Comparison of ENCODE assay signal across 23 mouse cellular contexts in genomic region chr1:22862985-22863384, GRCm38 (mm10). TPM values are rescaled to one million over a fixed set of nuclear protein-coding genes. Genes with fewer than 3 reads are reported as not detected.
A peak's percentile ranks its signal among the peaks of the same experiment; 100 is the strongest.
DNase-seq lines count a peak whose midpoint lies in the region; ATAC-seq lines count a peak whose summit lies in the region.
"Had no signal": no experiment of that assay in that cellular context is flagged by ENCODE, and none has a peak within 500 bp of the region (broad histone marks: within the 10 kb centered on the region; RNA-seq: fewer than 3 reads in every experiment).

No protein-coding gene starts in this region.

- H3K27ac ChIP-seq in lung, embryonic 16.5 days (ENCODE audit: low read length) = no peak overlapping the region
- H3K27ac ChIP-seq: forebrain, embryonic 13.5 days; hindbrain, embryonic 12.5 days; intestine, embryonic 15.5 days; layer of hippocampus, adult 2 months; midbrain, embryonic 10.5 days; neural tube, embryonic 12.5 days; stomach, embryonic 15.5 days had no signal

- ATAC-seq in lung, embryonic 16.5 days (ENCODE audit: low read depth) = peak; percentile 51
- ATAC-seq: forebrain, embryonic 13.5 days; intestine, embryonic 15.5 days had no signal

- no peak overlapping the region for H3K4me3 ChIP-seq in lung, embryonic 16.5 days (ENCODE audit: low read length)
- H3K4me3 ChIP-seq: forebrain, embryonic 13.5 days; hindbrain, embryonic 12.5 days; intestine, embryonic 15.5 days; layer of hippocampus, adult 2 months; midbrain, embryonic 10.5 days; neural tube, embryonic 12.5 days; stomach, embryonic 15.5 days had no signal

- no peaks in the 10 kb centered on the region for H3K36me3 ChIP-seq in lung, embryonic 16.5 days (ENCODE audit: control insufficient read depth, insufficient read depth, low read length)
- H3K36me3 ChIP-seq: hindbrain, embryonic 12.5 days; intestine, embryonic 15.5 days; midbrain, embryonic 10.5 days; neural tube, embryonic 12.5 days; stomach, embryonic 15.5 days had no signal

- WGBS in lung, embryonic 16.5 days = 42% methylated on average over 3 of the region's 3 CpGs

- no peaks in the 10 kb centered on the region for H3K9me3 ChIP-seq in lung, embryonic 16.5 days (ENCODE audit: control insufficient read depth, low read length)
- H3K9me3 ChIP-seq: forebrain, embryonic 13.5 days; hindbrain, embryonic 12.5 days; intestine, embryonic 15.5 days; midbrain, embryonic 10.5 days; neural tube, embryonic 12.5 days; stomach, embryonic 15.5 days had no signal

- no peaks in the 10 kb centered on the region for H3K4me1 ChIP-seq in lung, embryonic 16.5 days (replicated peaks; ENCODE audit: control insufficient read depth, insufficient read depth, low read length)
- H3K4me1 ChIP-seq: forebrain, embryonic 13.5 days; hindbrain, embryonic 12.5 days; intestine, embryonic 15.5 days; midbrain, embryonic 10.5 days; neural tube, embryonic 12.5 days; stomach, embryonic 15.5 days had no signal

- peak; percentile 19 for DNase-seq in cerebellum, adult 9-10 months
- DNase-seq in cerebellum, adult 11-12 months = no peak
- DNase-seq in lung, postnatal 4 days = no peak
- DNase-seq in heart, postnatal 4 days = peak; percentile 19
- DNase-seq in adrenal gland, postnatal 25 days = no peak
- DNase-seq in right cerebral cortex, postnatal 10 days (ENCODE audit: low spot score in 2 of 2) = no peak
- DNase-seq in thymus, postnatal 0 days (ENCODE audit: low spot score) = no peak
- DNase-seq: adrenal gland, postnatal 10 days; cerebellum, adult 8-10 months; embryo, embryonic 11 days; gastrocnemius, postnatal 36 days; left cerebral cortex, postnatal 4 days; thymus, adult 2 months had no signal

- no peak overlapping the region for H3K9ac ChIP-seq in lung, embryonic 16.5 days (ENCODE audit: low read length)
- H3K9ac ChIP-seq: forebrain, embryonic 13.5 days; hindbrain, embryonic 12.5 days; intestine, embryonic 15.5 days; neural tube, embryonic 12.5 days; stomach, embryonic 15.5 days had no signal

- no peak overlapping the region for H3K4me2 ChIP-seq in lung, embryonic 16.5 days (ENCODE audit: low read depth, low read length)
- H3K4me2 ChIP-seq: forebrain, embryonic 13.5 days; hindbrain, embryonic 12.5 days; intestine, embryonic 15.5 days; neural tube, embryonic 12.5 days; stomach, embryonic 15.5 days had no signal

- no peaks in the 10 kb centered on the region for H3K27me3 ChIP-seq in lung, embryonic 16.5 days (ENCODE audit: control insufficient read depth, insufficient read depth, low read depth, low read length)
- H3K27me3 ChIP-seq: forebrain, embryonic 13.5 days; hindbrain, embryonic 12.5 days; intestine, embryonic 15.5 days; neural tube, embryonic 12.5 days; stomach, embryonic 15.5 days had no signal

RNA-seq across cellular contexts. Expression of gene Rims1, which starts 57.2 kb away (rescaled TPM):
- 2.0 TPM in 2 replicates for polyA plus RNA-seq in lung, embryonic 16.5 days (2015; fragmentation: Nextera tagmentation; extraction: Ambion mirVana)
- total RNA-seq in heart, postnatal 4 days (2021) = 1 to 10 TPM; 1.2 to 1.3 TPM
- total RNA-seq in adrenal gland, postnatal 25 days (2021) = 0.19 and 0.55 TPM in 2 replicates
- polyA plus RNA-seq in thymus, postnatal 0 days (2015; fragmentation: Nextera tagmentation; extraction: Ambion mirVana) = 0.08 and 0.10 TPM in 2 replicates
- total RNA-seq: monocyte, adult 5-6 weeks had no signal
- polyA plus RNA-seq: liver, adult 2 months; thymus, adult 2 months had no signal

Comparison
In these comparisons a context has a peak if more than half of its experiments do, and no peak if none do; other contexts are left out.
1. DNase-seq: peak in cerebellum, adult 9-10 months (single experiment) and heart, postnatal 4 days (single experiment); none in cerebellum, adult 11-12 months (single experiment), lung, postnatal 4 days (0 of 2), adrenal gland, postnatal 25 days (single experiment), right cerebral cortex, postnatal 10 days (0 of 2) and thymus, postnatal 0 days (single experiment).